Mouse (Mus musculus): ENCODE data around the gene Gm1673. TPM values are rescaled to one million over a fixed set of nuclear protein-coding genes. Genes with fewer than 3 reads are reported as not detected.

Gene Gm1673
- polyA plus RNA-seq, 1 experiment from 2014 or later, result 288 TPM

- H3K27ac ChIP-seq (replicated peaks), result no peak overlapping the region
- H3K4me1 ChIP-seq, result peaks cover 36% of the 10 kb centered on the region
- no peak for DNase-seq (ENCODE audit: low spot score)
- WGBS, result 97% methylated on average over 25 of the region's 25 CpGs
- peaks cover 33% of the 10 kb centered on the region for H3K27me3 ChIP-seq (ENCODE audit: low read depth, poor library complexity, severe bottlenecking)
- H3K9me3 ChIP-seq (replicated peaks), result no peaks in the 10 kb centered on the region
- H3K36me3 ChIP-seq, result peaks cover 34% of the 10 kb centered on the region
- H3K4me3 ChIP-seq, result no peak overlapping the region
These were observed 17.6 kb downstream of the Gm1673 start for GRCm38 (mm10) chr5:34000809-34001208.

GRCm38 (mm10) chr5:34001401-34001800 lies 18.2 kb downstream of the Gm1673 start:
- Histone ChIP-seq H3K36me3 (peaks cover 34% of the 10 kb centered on the region), H3K4me1 (peaks cover 30% of the 10 kb centered on the region), H3K9me3 (replicated peaks) (no peaks in the 10 kb centered on the region), H3K27me3 (ENCODE audit: low read depth, poor library complexity, severe bottlenecking) (peaks cover 27% of the 10 kb centered on the region), H3K4me3 (no peak overlapping the region), H3K27ac (replicated peaks) (no peak overlapping the region)
- 92% methylated on average over 1 of the region's 1 CpGs for WGBS
- no peak for DNase-seq (ENCODE audit: low spot score)

DNA sequence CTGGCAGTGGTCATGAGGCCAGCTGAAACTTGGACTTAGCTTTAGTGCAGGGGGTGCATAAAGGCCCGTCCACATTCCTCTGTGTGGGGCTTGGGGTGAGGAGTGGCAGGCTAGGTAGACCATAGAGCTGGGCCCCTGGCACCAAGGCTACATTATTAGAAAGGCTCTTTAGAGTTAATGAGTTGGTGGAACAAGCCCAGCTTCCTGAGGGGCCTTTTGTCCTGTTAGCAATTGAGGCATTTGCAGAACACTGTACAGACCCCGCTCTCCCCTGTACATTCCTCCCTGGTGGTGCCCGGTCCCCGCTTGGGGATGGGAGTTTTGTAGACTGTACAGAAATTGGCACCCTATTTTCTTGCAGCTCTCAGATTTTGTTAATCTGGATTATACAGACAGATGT lies 19.4 kb downstream of the Gm1673 start:
- peaks cover 19% of the 10 kb centered on the region for H3K4me1 ChIP-seq
- peaks cover 34% of the 10 kb centered on the region for H3K36me3 ChIP-seq
- H3K9me3 ChIP-seq (replicated peaks), result no peaks in the 10 kb centered on the region
- H3K4me3 ChIP-seq, result no peak overlapping the region
- no peak for DNase-seq (ENCODE audit: low spot score)
- H3K27ac ChIP-seq (replicated peaks), result no peak overlapping the region
- 91% methylated on average over 4 of the region's 4 CpGs for WGBS
- peaks cover 18% of the 10 kb centered on the region for H3K27me3 ChIP-seq (ENCODE audit: low read depth, poor library complexity, severe bottlenecking)

- WGBS, result 86% methylated on average over 5 of the region's 5 CpGs
- Histone ChIP-seq H3K4me3 (no peak overlapping the region), H3K27me3 (ENCODE audit: low read depth, poor library complexity, severe bottlenecking) (no peaks in the 10 kb centered on the region), H3K36me3 (peaks cover 26% of the 10 kb centered on the region), H3K4me1 (no peaks in the 10 kb centered on the region), H3K27ac (replicated peaks) (no peak overlapping the region), H3K9me3 (replicated peaks) (no peaks in the 10 kb centered on the region)
- no peak for DNase-seq (ENCODE audit: low spot score)
These were observed 21.4 kb downstream of the Gm1673 start for GRCm38 (mm10) chr5:34004618-34005017.

- 90% methylated on average over 4 of the region's 4 CpGs for WGBS
- Histone ChIP-seq H3K9me3 (replicated peaks) (no peaks in the 10 kb centered on the region), H3K36me3 (peaks cover 4% of the 10 kb centered on the region), H3K27ac (replicated peaks) (no peak overlapping the region), H3K4me3 (no peak overlapping the region), H3K27me3 (ENCODE audit: low read depth, poor library complexity, severe bottlenecking) (no peaks in the 10 kb centered on the region), H3K4me1 (no peaks in the 10 kb centered on the region)
- no peak for DNase-seq (ENCODE audit: low spot score)
These were observed 23.6 kb downstream of the Gm1673 start for GRCm38 (mm10) chr5:34006832-34007231.

GRCm38 (mm10) chr5:34007392-34007941 lies 24.2 kb downstream of the Gm1673 start:
- no peak for DNase-seq (ENCODE audit: low spot score)
- Histone ChIP-seq H3K4me3 (no peak overlapping the region), H3K9me3 (replicated peaks) (no peaks in the 10 kb centered on the region), H3K27me3 (ENCODE audit: low read depth, poor library complexity, severe bottlenecking) (no peaks in the 10 kb centered on the region), H3K27ac (replicated peaks) (no peak overlapping the region), H3K36me3 (no peaks in the 10 kb centered on the region), H3K4me1 (no peaks in the 10 kb centered on the region)
- 92% methylated on average over 4 of the region's 4 CpGs for WGBS

DNA sequence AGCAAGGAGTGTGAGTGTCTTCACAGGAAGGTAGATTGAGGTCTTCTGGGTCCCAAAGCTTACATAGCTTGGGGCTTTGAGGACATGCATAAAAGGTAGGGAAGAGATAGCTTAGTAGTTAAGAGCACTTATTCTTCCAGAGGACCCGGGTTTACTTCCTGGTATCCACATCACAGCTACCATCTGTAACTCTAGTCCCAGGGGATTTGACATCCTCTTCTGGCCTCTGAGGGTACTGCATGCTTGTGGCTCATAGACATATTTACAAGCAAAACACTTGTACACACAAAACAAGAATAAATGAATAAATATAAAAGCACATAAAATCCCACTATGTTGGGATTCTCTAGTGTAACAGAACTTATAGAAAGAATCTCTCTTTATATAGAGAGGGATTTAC lies 31.4 kb downstream of the Gm1673 start:
- no peaks in the 10 kb centered on the region for H3K27me3 ChIP-seq (ENCODE audit: low read depth, poor library complexity, severe bottlenecking)
- no peaks in the 10 kb centered on the region for H3K4me1 ChIP-seq
- H3K27ac ChIP-seq (replicated peaks), result no peak overlapping the region
- H3K9me3 ChIP-seq (replicated peaks), result no peaks in the 10 kb centered on the region
- no peaks in the 10 kb centered on the region for H3K36me3 ChIP-seq
- 78% methylated on average over 1 of the region's 1 CpGs for WGBS
- no peak overlapping the region for H3K4me3 ChIP-seq
- DNase-seq (ENCODE audit: low spot score), result no peak

GRCm38 (mm10) chr5:34018968-34019367 lies 35.7 kb downstream of the Gm1673 start:
- Histone ChIP-seq H3K4me1 (no peaks in the 10 kb centered on the region), H3K36me3 (no peaks in the 10 kb centered on the region), H3K4me3 (no peak overlapping the region), H3K9me3 (replicated peaks) (no peaks in the 10 kb centered on the region), H3K27me3 (ENCODE audit: low read depth, poor library complexity, severe bottlenecking) (no peaks in the 10 kb centered on the region), H3K27ac (replicated peaks) (no peak overlapping the region)
- 87% methylated on average over 4 of the region's 4 CpGs for WGBS
- no peak for DNase-seq (ENCODE audit: low spot score)

DNA sequence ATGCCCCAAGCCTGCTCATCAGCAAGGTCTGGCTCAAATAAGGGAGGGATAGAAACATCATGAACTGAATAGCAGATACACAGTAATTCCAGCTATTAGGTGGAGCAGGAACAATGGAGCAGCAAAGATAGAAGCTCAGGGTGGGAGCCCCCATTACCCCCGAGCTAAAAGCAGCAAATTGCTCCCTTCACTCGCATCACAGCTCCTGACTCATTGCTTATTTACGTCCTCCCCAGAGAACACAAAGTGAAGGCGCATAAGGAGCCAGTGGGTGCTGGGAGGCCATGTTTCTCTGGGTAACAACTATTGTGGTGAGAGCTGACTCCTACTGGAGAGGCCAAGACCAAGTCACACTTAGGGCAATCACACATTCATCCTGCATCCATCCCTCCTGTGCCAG lies 46.9 kb downstream of the Gm1673 start:
- no peak for DNase-seq (ENCODE audit: low spot score)
- no peak overlapping the region for H3K27ac ChIP-seq (replicated peaks)
- WGBS, result 79% methylated on average over 4 of the region's 4 CpGs

DNA sequence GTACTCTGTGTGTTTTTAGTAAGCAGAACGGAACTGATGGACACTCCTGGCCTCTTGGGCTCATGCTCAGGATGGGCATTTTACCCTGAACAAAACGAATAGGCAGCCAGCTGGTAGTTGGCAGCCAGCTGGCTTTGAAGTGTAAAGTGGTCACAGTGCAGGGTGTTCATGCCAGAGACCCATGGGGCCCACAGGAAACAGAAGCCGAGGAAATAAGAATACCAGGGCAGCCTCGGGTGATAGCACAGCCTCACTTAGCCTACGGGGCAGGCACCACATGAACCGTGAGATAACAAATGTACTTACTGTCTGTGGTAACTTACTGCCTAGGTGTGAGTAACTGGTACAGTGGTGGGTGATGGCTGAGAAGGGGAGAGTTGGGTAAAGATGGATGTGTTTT lies 47.8 kb downstream of the Gm1673 start:
- no peaks in the 10 kb centered on the region for H3K27me3 ChIP-seq (ENCODE audit: low read depth, poor library complexity, severe bottlenecking)
- DNase-seq (ENCODE audit: low spot score), result no peak
- no peak overlapping the region for H3K27ac ChIP-seq (replicated peaks)
- H3K9me3 ChIP-seq (replicated peaks), result no peaks in the 10 kb centered on the region
- 82% methylated on average over 6 of the region's 6 CpGs for WGBS
- peaks cover 6% of the 10 kb centered on the region for H3K4me1 ChIP-seq
- no peaks in the 10 kb centered on the region for H3K36me3 ChIP-seq
- no peak overlapping the region for H3K4me3 ChIP-seq

More for the DNA sequence above, 46.9 kb downstream of the Gm1673 start:
- Histone ChIP-seq H3K4me1 (peaks cover 6% of the 10 kb centered on the region), H3K36me3 (no peaks in the 10 kb centered on the region), H3K27me3 (ENCODE audit: low read depth, poor library complexity, severe bottlenecking) (no peaks in the 10 kb centered on the region), H3K9me3 (replicated peaks) (no peaks in the 10 kb centered on the region), H3K4me3 (no peak overlapping the region)

- no peak for DNase-seq (ENCODE audit: low spot score)
- no peak overlapping the region for H3K4me3 ChIP-seq
- WGBS, result 78% methylated on average over 3 of the region's 3 CpGs
- H3K27ac ChIP-seq (replicated peaks), result no peak overlapping the region
- no peaks in the 10 kb centered on the region for H3K9me3 ChIP-seq (replicated peaks)
- H3K4me1 ChIP-seq, result peaks cover 6% of the 10 kb centered on the region
- H3K27me3 ChIP-seq (ENCODE audit: low read depth, poor library complexity, severe bottlenecking), result no peaks in the 10 kb centered on the region
- H3K36me3 ChIP-seq, result no peaks in the 10 kb centered on the region
These were observed 49.3 kb downstream of the Gm1673 start for GRCm38 (mm10) chr5:34032520-34032919.
